Mouse (Mus musculus) layer of hippocampus, adult 9-10 months (tissue): ENCODE data around the gene Rcan2.

ENCODE experiments used
- DNase-seq: peaks from one replicate; pipeline ENCODE4 v3.0.0; 2022; ENCODE audit warnings: low spot score

Gene Rcan2

DNA sequence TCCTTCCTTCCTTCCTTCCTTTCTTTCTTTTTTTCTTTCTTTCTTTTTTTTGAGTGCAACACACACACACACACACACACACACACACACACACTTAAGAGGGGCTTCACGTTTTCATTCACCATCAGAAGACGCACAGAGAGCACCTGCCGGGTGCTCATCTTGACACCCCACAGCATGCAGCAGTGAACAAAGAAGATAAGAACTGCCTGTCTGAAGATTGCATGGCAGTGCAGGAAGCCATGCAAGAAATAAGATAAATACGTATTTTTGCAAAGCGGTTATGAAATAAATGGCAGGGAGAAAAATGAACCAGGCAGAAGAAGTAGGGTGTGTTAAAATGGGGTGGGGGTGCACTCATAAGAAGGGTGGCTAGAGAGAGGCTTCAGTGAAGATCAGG is 116.0 kb downstream of the Rcan2 start:
- no peak for DNase-seq

DNA sequence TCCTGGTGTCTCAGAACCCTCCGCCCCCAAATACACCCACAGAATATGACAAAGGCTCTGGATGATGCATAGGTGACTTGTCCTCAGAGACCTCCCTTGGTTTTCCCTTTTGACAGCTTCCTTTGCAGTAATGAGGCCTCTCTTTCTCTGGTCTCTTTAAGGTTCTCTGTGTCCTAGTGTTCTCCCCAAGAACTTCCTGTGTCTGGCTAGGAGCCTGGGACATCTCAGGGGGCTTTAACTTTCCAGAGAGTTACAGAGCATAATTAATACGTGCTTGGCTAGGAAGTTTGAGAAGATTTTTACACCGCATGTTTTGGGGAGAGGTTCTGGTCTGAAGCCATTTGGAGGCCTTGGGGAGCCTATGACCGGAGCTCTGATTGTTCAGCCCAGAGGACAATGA is 128.7 kb downstream of the Rcan2 start:
- DNase-seq, result no peak

DNA sequence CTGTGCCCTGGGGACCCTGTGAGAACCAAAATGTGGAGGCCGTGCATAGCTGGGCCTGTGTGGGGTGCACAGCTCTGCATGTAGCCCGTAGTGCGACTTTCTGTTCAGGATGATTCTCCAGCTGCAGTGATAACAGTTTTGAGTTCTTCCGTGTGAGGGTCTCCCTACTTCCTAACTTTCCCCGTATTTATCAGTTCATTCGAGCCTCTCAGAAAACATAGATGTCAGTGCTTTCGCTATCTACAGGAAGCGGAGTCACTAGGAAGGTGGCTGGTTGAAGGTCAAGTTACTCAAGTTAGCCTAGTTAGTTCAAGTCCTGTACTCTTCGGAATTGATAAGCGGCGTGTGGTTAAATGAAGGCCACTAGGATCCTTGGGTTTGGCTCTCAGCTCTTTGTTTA is 130.6 kb downstream of the Rcan2 start:
- DNase-seq, result no peak

DNA sequence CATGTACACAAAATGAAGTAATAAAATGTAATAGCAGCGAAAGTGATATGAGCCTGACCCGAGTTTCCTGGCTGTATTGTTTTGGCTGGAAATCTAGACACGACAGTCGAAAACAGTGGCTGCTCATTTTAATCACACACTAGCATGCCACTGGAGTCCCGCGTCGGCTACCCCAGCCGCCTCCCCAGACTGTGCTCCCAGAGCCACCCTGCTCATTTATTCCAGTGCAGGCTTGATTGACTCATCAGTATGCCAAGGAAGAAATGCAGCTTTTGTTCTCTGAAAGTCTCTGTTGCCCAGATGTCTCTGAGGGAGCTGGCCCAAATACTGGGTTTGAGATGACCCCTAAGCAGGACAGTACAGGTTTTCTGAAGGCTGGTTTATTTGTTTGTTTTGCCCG is 132.9 kb downstream of the Rcan2 start:
- DNase-seq, result no peak

DNA sequence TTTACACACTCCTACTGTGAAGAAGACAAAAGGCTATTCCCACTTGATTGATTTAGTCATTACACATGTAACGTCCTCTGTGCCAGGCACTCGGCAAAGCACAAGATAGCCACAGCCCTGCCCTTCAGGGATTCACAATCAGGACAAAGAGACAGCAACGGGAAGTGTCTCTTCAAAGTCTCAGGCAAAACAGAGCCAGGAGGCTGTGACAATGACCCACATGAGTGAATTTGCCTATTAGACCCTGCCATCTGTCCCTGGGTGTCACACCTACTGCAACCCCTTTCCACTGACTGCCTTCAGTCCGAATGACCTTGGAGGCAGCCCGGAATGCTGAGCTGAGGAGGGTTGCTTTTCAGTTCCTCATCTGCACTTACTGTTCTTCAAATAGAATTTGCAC is 151.1 kb downstream of the Rcan2 start:
- DNase-seq, result no peak

DNA sequence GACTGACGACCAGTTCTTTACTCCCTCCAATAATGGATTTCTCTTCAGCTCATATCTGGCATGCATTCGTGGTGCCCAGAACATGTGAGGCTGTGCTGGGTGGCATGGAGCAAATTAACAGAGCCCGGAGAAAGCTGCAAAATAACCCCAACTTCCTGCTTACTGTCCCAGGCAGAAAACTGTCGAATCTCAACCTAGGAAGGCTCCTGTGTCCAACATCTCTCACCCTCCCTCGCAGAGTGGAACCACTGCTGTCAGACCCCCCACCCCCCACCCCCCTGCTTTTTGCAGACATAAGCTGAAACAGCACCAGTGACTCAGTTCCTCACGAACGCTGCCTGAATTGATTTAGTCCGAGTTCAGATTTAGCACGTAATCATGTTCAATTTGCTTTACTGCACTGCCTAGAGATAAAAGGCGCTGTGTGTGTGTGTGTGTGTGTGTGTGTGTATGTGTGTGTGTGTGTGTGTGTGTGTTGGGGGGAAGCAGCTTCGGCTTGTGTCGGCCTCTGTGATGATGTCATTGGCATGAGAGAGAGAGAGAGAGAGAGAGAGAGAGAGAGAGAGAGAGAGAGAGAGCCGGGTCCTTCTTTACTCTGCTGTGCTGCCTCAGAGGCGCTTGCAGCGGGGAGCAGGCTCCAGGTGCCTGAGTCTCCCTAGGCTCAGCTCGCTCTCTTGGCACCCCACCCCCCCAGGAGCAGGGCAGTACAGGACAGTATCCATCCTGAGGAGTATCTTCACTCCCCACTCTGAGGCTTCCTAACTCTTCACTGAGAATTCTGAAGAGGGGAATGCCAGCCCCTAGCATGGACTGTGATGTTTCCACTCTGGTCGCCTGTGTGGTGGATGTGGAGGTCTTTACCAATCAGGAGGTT is 151.7 kb downstream of the Rcan2 start:
- no peak for DNase-seq

DNA sequence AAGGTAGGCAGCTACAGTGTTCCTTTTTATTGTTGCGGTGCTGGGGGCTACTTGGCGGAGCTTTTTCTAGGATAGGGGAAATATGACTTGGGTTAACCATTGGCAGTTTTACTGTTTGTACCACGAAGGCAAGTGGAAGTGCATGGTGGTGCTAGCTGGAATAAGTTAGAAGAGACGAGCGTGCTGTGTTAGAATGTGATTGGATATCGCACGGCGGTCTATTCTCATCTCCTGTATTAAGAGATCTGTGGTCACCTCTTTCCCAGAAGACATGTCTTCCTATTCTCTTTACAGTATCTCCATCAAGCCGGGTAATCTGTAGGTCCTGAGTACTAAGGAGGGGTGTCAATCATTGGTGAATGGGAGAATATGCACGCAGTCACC is 152.4 kb downstream of the Rcan2 start:
- DNase-seq, result no peak

DNA sequence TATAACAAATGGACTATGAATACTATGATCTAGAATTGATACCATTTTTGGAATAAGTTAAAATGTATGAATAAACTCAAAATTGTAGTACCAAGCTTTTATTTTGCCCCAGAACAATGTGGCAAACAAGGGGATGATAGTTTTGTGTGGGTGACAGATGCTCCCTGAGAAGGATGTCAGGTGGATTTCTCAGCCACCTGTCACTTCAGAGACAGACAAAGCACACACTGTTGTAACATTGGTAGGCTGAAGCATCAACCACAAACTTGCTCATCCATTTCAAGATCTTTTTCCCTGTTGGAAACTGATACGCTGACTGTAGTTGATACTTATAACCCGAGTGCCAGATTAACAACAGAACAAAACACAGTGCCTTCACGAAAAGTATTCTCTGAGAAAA is 158.6 kb downstream of the Rcan2 start:
- DNase-seq, result no peak

DNA sequence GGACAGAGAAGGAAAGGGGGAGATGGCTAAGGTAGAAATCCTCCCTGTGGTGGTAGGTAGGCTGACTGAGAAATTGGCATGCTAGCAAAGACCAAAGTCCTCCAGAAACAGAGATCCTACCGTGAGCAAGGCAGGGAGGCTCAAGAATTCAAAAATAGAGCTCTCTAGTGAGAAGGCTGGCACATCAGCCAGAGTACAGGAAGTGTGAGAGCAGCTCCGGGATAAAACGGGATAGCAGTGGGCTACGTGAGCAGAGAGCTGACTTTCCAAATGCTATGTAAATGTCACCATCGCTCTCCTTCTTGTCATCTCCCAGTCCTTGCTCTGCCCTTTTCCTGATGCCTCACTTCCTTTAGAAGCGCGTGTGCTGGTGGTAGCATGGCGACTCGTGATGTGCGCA is 168.8 kb downstream of the Rcan2 start:
- DNase-seq, result no peak

DNA sequence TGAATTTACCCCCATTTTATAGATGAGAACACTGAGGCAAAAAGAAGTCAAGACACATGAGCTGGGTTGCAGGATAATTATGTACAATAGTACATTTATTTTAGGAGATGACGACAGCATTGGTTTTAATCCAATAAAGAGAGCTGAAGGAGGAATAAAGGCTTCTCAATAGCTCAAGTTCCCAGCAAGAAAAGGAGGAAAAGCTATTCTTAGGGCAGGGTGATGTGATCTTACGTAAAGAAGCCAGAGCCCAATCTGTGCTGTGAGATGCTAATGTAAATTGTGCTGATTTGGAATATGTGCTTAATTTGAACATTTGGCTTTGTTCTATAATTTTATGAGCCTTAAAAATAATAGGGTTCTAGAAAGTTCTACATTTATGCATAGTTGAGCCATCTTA is 176.4 kb downstream of the Rcan2 start:
- DNase-seq, result no peak

DNA sequence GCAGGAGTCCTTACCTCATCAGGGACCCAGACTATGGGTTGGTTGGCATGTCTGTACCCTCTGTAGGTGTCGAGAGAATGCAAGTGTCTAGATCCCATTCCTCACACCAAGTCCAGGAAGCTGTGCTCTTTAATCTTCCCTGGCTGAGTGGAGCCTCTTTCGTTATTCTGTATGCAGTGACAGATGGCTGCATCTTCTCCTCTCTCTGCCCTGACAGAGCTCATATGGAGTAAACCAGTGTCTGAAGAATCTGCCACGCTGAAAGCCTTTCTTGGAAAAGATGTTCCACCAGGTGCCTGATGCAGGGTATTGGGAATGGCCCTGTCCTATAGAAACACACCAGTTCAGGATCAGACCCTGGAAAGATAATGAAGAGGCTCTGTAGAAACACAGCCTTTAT is 178.8 kb downstream of the Rcan2 start:
- DNase-seq, result no peak

DNA sequence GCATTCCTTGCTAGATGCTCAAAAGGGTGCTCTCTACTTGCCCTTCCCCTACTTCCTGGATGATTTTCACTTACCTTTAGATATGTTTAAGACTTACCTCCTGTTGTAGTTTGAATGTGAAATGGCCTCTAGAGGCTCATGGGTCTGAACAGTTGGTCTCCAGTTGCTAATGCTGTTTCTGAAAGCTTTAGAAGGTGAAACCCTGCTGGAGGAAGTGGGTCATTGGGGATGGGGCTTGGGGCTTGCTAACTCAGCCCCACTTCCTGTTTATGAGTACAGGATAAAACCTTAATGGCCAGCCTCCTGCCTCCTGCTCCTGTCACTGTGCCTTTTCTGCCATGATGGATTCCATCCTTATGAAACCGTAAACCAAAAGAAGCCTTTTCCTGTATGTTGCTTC is 181.4 kb downstream of the Rcan2 start:
- no peak for DNase-seq

DNA sequence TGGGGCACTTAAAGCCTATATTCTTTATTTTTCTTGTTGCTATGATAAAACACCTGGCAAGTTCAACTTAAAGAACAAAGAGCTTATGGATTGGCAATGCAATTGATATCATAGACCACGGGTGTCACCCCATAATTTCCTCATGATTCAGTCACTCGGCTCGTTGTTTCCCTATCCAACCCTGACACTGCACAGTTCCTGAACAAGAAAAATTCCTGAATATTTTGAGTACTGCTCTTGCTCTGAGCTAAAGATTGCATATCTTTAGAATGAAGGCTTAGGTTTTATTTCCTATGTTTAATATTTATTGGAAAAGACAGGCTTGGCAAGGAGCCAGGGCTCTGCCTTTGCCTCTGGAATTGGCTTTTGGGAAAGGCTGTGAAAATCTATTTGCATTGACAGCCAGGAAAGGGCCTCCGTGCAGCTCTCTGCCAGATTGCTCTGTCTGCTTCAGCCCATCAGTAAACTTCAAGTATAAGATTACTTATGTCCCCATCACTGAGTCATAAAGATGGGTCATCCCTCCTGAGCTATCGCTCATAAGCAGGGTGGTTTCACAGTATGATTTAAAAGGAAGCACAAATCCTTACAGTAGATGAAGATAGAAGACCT is 188.3 kb downstream of the Rcan2 start:
- no peak for DNase-seq

DNA sequence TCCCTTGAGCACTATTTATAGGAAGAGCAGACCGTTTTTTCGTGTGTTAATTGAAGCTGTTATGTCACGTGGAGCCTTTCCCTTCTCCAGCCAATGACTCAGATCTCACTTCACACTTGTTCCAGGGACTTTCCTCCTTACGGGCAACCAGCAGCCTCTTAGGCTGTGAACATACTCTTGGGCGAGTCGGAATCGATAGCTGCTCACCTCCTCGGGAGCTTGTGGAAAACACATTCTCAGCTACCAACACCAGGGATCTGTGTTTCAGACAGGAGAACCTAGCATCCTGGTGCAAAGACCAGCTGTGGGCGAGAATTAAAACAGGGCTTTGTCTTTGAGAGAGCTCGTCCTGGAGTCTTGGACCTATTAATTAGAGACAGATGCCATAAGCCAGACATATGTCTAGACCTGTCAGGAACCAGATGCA is 189.8 kb downstream of the Rcan2 start:
- DNase-seq, result no peak

DNA sequence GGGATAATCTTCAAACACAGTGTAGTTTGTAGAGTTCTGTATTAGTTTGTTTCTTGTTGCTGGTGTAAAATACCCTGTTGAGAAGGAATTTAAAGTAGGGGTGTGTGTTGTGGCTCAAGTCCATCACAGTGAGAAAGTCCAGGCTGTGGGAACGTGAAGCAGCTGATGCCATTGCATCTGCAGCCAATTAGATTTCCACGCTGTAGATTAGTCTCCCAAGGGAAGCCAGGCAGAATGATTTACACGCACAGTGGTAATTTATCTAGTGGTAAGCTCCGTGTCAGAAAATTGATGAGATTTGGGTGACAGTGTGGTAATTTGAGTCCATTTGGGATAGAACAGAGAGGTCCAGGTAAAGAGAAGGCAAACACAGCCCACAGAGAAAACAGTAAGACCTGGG is 192.9 kb downstream of the Rcan2 start:
- DNase-seq, result no peak

DNA sequence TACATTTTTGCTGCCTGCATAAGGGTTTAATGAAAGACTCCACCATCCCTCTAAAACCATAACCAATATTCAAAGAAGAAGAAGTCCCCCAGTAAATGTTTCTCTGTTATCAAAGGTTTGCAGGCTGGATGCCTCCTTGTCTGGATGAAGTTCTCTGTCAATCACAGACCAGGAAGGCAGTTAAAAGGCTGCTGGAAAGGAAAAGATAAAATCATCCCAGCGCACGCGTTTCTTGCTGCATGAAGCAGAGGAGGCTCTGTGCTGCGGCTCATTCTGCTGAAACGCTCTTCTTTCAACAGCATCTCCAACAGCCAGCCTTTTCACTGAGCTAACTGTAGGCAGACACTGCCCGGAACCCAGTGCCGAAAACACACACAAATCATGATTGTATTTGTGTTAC is 196.4 kb downstream of the Rcan2 start:
- no peak for DNase-seq

DNA sequence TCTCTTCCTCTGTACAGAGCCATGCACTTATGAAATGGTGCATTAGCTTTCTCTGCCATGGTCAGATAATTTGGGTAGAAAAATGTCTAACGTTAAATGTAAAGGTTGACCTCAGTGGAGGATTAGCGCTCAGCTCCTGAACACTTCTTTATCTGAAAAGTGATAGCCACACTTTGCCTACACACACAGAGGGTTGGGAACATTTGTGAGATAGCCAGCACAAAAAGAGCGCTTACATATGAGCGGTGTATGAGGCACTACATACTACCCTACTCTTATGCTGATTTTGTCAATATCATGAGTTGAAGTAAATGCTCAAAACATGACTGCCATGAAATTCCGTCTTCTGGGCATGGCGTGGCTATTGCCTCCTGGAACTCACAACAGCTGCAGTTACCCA is 196.9 kb downstream of the Rcan2 start:
- no peak for DNase-seq

DNA sequence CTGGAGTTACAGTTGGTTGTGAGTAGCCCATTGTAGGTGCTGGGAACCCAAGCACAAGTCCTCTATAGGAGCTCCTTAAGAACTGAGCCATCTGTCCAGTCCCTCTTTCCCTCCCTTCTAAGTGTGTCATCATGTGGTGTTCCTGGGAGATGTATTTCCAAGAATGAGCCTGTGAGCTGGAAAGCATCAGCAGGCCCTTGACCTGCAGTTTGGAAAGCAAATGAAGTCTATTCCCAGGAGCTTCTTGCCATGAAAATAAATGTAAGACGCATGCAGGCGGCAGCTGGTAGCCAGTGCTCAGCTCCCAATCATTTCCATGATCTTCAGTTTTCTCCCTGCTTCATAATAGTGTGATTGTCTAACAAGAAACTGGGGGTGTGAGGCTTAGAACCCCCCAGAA is 203.2 kb downstream of the Rcan2 start:
- DNase-seq, result no peak

DNA sequence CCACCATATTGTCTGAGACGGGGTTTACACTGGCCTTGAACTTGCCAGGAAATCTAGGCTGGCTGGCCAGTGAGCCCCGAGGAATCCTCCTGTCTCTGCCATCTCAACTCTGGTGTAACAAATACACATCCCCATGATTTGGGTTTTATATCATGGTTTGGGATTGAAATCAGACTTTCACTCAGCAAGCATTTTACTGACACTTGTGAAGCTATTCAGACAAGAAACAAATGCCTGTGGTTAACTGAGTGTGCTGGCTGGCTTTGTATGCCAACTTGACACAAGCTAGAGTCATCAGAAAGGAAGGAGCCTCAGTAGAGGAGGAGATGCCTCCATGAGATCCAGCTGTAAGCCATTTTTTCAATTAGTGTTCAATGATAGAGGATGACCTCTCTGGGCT is 206.3 kb downstream of the Rcan2 start:
- DNase-seq, result no peak

DNA sequence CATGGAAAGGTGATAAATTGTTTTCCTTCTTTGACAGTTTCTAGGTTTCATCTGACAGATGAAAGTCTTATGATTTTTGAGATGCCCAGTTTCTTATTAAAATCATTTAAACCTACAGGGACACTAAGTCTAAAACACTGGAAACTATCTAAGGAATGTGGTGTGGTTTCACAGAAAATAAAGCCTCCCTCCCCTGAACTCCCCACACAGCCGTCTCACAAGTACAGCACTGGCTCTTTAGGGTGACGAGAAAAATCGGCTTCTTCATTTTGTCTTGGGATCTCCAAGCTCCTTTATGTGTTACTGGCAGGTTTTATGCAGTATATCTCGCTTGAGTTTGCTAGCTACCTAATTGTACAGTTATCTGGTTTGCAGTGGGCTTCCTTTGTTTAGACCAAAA is 210.8 kb downstream of the Rcan2 start:
- DNase-seq, result no peak

DNA sequence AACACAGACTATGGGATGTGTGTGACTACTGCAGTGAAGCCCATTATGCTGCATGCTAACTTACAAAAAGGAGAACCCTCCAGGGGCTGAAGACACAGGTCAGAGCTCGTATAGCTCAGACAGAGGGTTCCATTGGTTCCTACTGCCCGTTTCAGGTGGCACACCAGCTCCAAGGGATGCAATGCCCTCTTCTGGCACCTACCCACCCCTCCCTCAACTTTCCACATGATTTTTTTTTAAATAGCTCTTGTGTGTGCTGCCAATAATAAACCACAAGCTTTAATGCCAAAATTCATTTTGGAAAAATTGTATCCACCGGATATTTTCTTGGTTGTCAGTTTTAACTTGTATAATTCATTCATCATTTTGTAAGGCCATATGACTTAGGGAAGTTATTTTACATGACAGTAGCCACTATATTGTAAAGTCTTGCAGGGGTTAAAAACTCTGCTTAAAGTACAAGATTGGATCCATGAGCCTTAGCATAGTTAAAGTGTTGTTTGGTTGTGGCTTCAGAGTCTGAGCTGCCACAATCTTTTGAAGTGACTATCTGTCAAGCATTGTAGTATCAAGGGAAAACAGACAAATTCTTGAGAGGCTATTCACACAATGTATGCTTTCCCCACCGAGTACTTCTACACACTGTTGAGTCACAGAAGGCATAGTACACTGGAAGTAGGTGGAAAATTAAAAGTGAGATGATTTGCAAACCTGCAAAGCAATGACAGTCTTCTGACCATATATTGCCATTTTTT is 212.8 kb downstream of the Rcan2 start:
- no peak for DNase-seq

DNA sequence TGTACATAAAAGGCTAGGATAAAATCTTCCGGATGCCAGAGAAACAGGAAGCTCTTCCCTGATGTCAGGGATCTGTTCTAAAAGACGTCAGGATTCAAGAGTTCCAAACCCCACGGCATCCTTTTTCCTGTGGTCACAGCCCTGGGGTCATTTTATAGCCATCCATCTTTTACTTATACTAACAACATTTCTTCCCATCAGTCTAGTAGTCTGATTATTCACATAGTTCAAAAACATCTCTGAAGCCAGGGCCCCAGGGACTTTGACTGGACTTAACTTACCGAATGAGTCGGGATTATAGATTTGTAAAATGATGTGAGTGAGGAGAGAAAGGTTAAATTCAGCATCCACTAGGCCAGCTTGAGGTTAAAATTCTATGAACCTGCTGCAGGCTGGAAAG is 215.2 kb downstream of the Rcan2 start:
- DNase-seq, result no peak

DNA sequence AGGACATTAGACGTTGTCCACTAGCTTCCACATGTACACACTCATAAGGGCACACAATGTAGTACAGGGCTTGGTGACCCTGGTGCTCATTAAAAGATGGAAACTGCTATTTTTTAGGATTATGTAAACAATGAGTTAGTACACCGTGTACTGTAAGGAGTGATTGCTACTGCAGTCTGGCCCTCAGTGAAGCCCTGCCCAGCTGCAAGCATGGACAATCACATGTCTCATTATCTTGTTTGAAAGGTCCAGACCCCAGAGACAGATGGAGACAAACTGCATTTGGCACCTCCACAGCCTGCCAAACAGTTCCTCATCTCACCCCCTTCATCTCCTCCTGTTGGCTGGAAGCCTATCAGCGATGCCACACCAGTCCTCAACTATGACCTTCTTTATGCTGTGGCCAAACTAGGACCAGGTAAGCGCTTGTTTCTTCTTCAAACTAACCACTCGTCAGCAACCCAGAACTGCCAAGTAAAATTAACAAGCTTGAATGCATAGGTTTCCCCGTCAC is 219.6 kb downstream of the Rcan2 start:
- no peak for DNase-seq
